Mouse (Mus musculus): Measurements from ENCODE around the gene 1700092M07Rik. TPM values are rescaled to one million over a fixed set of nuclear protein-coding genes. Genes with fewer than 3 reads are reported as not detected.

1700092M07Rik gene
- total RNA-seq, 2 experiments from 2014 or later = not detected

Small RNA genes within 50 kb of the gene (microRNA-seq; reads per million reads assigned to microRNA genes)
- 0 reads per million in 2 experiments for gene Mir6992 (ENCODE audit: borderline replicate concordance in 2 of 2)

Other genes with a start within 250 kb of the 1700092M07Rik start
- not detected for gene Slc22a8, start 149.5 kb upstream of the 1700092M07Rik start, total RNA-seq (2021)
- gene Slc22a6, start 122.7 kb upstream of the 1700092M07Rik start, total RNA-seq (2021) = not detected
- gene Chrm1, start 76.9 kb upstream of the 1700092M07Rik start, total RNA-seq (2021) = not detected
- gene Slc3a2, start 17.3 kb upstream of the 1700092M07Rik start, total RNA-seq (2021) = 10 to 100 TPM; 26.7 to 34.6 TPM
- gene Wdr74, start 4.9 kb upstream of the 1700092M07Rik start, total RNA-seq (2021) = 10 to 100 TPM; 16.9 to 18.2 TPM
- 10 to 100 TPM; 20.9 to 21.6 TPM for gene Stx5a, start 695 bp downstream of the 1700092M07Rik start, total RNA-seq (2021)
- gene Nxf1, start 16.4 kb downstream of the 1700092M07Rik start, total RNA-seq (2021) = 10 to 100 TPM; 32.4 to 33.8 TPM
- 10 to 100 TPM; 82.8 to 87.5 TPM for gene Tmem223, start 30.3 kb downstream of the 1700092M07Rik start, total RNA-seq (2021)
- gene Tmem179b, start 33.7 kb downstream of the 1700092M07Rik start, total RNA-seq (2021) = 1 to 10 TPM; 8.3 to 9.8 TPM
- 1 to 10 TPM; 4.8 to 5.8 TPM for gene Taf6l, start 45.7 kb downstream of the 1700092M07Rik start, total RNA-seq (2021)
- 10 to 100 TPM; 29.3 to 34.7 TPM for gene Polr2g, start 57.9 kb downstream of the 1700092M07Rik start, total RNA-seq (2021)
- under 1 TPM; 0.43 to 0.56 TPM for gene Zbtb3, start 61.8 kb downstream of the 1700092M07Rik start, total RNA-seq (2021)
- 10 to 100 TPM; 10.9 to 13.1 TPM for gene Ttc9c, start 78.6 kb downstream of the 1700092M07Rik start, total RNA-seq (2021)
- 10 to 100 TPM; 34.7 to 38.6 TPM for gene Hnrnpul2, start 79.3 kb downstream of the 1700092M07Rik start, total RNA-seq (2021)
- not detected for gene AC129217.1, start 89.1 kb downstream of the 1700092M07Rik start, total RNA-seq (2021)
- 10 to 100 TPM; 15.7 to 20.8 TPM for gene Bscl2, start 96.7 kb downstream of the 1700092M07Rik start, total RNA-seq (2021)
- not detected for gene Gng3, start 98.5 kb downstream of the 1700092M07Rik start, total RNA-seq (2021)
- gene Lrrn4cl, start 110.0 kb downstream of the 1700092M07Rik start, total RNA-seq (2021) = 10 to 100 TPM in 1 of 2 experiments, 1 to 10 TPM in 1; 6.8 to 10.9 TPM
- 100 to 1,000 TPM; 190 to 208 TPM for gene Ubxn1, start 130.8 kb downstream of the 1700092M07Rik start, total RNA-seq (2021)
- 10 to 100 TPM; 50.8 to 57.0 TPM for gene Uqcc3, start 140.2 kb downstream of the 1700092M07Rik start, total RNA-seq (2021)
- gene Lbhd1, start 143.0 kb downstream of the 1700092M07Rik start, total RNA-seq (2021) = 10 to 100 TPM in 1 of 2 experiments, 1 to 10 TPM in 1; 4.8 to 10.3 TPM
- gene Gm49403, start 143.2 kb downstream of the 1700092M07Rik start, total RNA-seq (2021) = not detected
- 10 to 100 TPM; 13.1 to 18.0 TPM for gene 1810009A15Rik, start 148.1 kb downstream of the 1700092M07Rik start, total RNA-seq (2021)
- gene Gm49416, start 148.2 kb downstream of the 1700092M07Rik start, total RNA-seq (2021) = not detected
- 1 to 10 TPM; 8.3 to 9.4 TPM for gene Ints5, start 152.3 kb downstream of the 1700092M07Rik start, total RNA-seq (2021)
- 10 to 100 TPM; 23.1 to 25.9 TPM for gene Ganab, start 157.4 kb downstream of the 1700092M07Rik start, total RNA-seq (2021)
- gene B3gat3, start 179.7 kb downstream of the 1700092M07Rik start, total RNA-seq (2021) = 10 to 100 TPM; 27.2 to 28.3 TPM
- 10 to 100 TPM in 1 of 2 experiments, 1 to 10 TPM in 1; 6.7 to 18.4 TPM for gene Rom1, start 188.6 kb downstream of the 1700092M07Rik start, total RNA-seq (2021)
- gene Eml3, start 188.8 kb downstream of the 1700092M07Rik start, total RNA-seq (2021) = 1 to 10 TPM; 6.0 to 7.2 TPM
- 10 to 100 TPM; 19.5 to 21.9 TPM for gene Mta2, start 201.2 kb downstream of the 1700092M07Rik start, total RNA-seq (2021)
- gene Tut1, start 213.1 kb downstream of the 1700092M07Rik start, total RNA-seq (2021) = 1 to 10 TPM; 5.7 to 7.2 TPM
- 100 to 1,000 TPM; 464 to 492 TPM for gene Eef1g, start 226.3 kb downstream of the 1700092M07Rik start, total RNA-seq (2021)
- gene Ahnak, start 248.6 kb downstream of the 1700092M07Rik start, total RNA-seq (2021) = 100 to 1,000 TPM; 183 to 204 TPM